In genomic region chr1:91874633-91875032, GRCm38 (mm10) we compare ENCODE assay signal across 9 mouse cellular contexts.
DNase-seq lines count a peak whose midpoint lies in the region; ATAC-seq and TF ChIP-seq lines count a peak whose summit lies in the region.
"Had no signal": no experiment of that assay in that cellular context is flagged by ENCODE, and none has a peak within 500 bp of the region (broad histone marks: within the 10 kb centered on the region; RNA-seq: fewer than 3 reads in every experiment).

No protein-coding gene starts in this region.

- peaks cover 2% of the 10 kb centered on the region; the same call in 1 of the 2 replicates for H3K4me1 ChIP-seq in lung, adult 2 months (ENCODE audit: control insufficient read depth, insufficient read depth, low read length)

- TF ChIP-seq CTCF in lung, adult 2 months (IDR thresholded peaks at IDR 0.05; ENCODE audit: insufficient read depth, low read length) = peak; percentile 86

- 6% methylated on average over 2 of the region's 2 CpGs for WGBS in lung, adult 2 months

- no peak for TF ChIP-seq POLR2A in lung, adult 2 months (IDR thresholded peaks at IDR 0.05; ENCODE audit: borderline replicate concordance, extremely low read depth, low read depth, low read length)

- no peak overlapping the region for H3K4me3 ChIP-seq in lung, adult 2 months (replicated peaks; ENCODE audit: extremely low read depth, low read depth, low read length)
- H3K4me3 ChIP-seq: heart, embryonic 15.5 days had no signal

- ATAC-seq in monocyte, adult 5-6 weeks (replicated peaks; ENCODE audit: insufficient number of reproducible peaks, low FRiP score, low TSS enrichment, poor library complexity, severe bottlenecking) = no peak

- DNase-seq in A20 (ENCODE audit: low read depth, low spot score) (peak; percentile 49), ES-CJ7 (ENCODE audit: low read depth, low spot score) (peak; percentile 56)
- peak; percentile 56 to 61 for DNase-seq in cerebellum, adult 18-20 months
- peak; percentile 76 for DNase-seq in gastrocnemius, postnatal 10 days
- DNase-seq in kidney, adult 8-10 months = peak; percentile 56 to 85
- peak; percentile 82 for DNase-seq in lung, adult 2 months
- DNase-seq in right cerebral cortex, adult 2 months (ENCODE audit: low spot score in 2 of 2) = peak; percentile 61 to 65
